Mouse (Mus musculus) cerebellum, adult 2 months (tissue): ENCODE results near the gene Hs1bp3.

Experiments used
- CTCF ChIP-seq: fragments of 200-500 bp; IDR thresholded peaks from 2 replicates; pipeline ENCODE4 v1.5.1; 2011; ENCODE audit warnings: low read depth, mild to moderate bottlenecking, control low read depth, low read length, moderate library complexity, borderline replicate concordance; ENCODE audit not compliant: insufficient read depth
- POLR2A ChIP-seq: fragments of 200-500 bp; IDR thresholded peaks from 2 replicates; pipeline ENCODE4 v1.6.1; 2011; ENCODE audit warnings: low read length, control low read depth, borderline replicate concordance; ENCODE audit not compliant: insufficient read depth

GRCm38 (mm10) chr12:8358344-8358966 is 45.2 kb downstream of the Hs1bp3 start:
- TF ChIP-seq POLR2A = no peak
- TF ChIP-seq CTCF = no peak
